Mouse (Mus musculus): Measurements from ENCODE around the gene Ap5s1.

Ap5s1 gene

GRCm38 (mm10) chr2:131188311-131188710 lies 18.6 kb upstream of the Ap5s1 start:
- DNase-seq, result no peak

DNA sequence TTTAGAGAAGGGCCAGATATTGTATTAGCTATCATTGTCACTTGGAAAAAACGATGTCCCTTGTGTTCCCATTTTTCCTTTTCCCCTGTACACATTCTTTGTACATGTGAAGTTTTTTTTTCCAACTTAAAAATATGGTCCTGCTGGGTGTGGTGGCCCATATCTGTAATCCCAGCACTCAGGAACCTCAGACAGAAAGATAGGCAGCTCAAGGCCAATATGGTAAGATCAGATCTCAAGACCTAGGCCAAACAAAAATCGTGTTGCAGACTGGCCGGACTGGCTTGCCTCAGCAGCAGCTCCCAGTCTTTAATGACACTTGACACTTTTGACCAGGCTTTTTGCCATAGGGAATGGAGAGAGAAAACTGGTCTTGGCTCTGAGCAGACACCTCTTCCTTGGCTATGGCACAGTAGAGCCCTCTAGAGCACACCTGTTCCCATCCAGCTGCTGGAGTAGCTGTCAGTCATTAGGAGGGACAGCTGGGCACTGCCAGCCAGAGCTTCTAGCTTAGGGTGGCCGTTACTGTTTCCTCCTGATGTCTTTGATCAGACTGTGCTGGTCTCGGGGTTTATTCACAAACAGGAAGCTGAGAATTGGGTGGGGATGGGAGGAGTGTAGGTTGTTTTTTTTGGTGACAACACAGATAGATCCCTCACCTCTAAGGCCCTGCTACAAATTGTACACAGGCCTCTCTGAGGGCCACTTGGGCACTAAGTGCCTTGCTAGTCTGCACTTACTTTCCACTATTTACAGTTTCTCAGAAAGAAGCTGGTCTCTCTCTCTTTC lies 17.2 kb upstream of the Ap5s1 start:
- no peak for DNase-seq

DNA sequence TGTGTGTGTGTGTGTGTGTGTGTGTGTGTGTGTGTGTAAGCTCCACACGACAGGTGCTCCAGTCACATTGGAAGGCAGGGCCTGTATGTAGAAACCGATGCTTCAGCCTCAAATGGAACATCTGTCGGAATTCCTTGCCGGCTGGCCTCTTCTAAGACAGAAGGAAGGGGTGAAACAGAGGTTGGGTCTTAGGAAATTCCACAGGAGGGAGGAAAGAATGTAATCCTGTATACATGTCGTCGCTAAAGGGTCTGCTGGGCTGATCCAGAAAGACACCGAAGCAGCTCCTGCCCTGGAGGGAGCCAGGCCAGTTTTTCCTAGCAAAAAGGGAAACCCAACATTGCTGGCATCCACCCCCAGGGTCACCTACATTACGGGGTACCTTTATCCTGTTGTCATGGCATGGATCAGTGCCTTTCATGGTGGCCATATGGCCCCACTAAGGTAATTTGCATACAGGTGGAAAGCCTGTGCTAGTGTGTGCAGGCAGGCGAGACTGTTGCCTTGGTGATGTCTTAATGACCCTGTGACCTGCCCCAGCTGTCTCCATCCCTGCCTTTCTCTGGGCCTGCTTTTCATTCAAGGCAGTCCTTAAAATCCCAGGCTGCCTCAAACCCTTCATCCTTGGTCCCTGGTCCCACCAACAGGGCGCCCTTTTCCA lies 16.4 kb upstream of the Ap5s1 start:
- DNase-seq, result no peak

- no peak for DNase-seq
Measured at GRCm38 (mm10) chr2:131191005-131191390, 15.9 kb upstream of the Ap5s1 start.

DNA sequence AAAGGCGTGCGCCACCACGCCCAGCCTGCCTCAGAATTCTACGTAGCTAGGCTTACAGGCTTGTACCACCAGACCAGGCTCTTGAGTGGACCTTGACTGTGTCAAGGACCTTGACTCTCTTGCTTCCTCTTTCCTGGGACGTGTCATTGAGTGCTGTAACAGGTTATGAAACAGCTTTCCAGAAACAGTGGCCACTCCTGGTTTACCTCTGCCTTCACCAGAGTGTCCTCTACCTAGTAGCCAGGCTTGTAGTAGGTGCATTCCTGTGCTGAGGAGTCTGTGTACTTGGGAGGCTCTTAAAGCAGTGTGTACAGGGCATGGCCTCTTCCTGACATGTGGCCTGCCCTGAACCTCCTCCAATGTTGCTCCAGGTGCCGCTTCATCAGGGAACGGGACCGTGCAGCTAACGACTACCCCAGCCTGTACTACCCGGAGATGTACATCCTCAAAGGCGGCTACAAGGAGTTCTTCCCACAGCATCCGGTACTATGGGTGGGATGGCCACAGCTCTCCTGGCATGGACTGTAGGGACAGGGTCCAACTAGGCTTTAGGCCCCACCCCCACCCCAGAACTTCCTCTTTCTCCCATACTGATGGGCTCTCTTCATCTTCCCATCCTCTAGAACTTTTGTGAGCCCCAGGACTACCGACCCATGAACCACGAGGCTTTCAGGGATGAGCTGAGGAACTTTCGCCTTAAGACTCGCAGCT lies 10.1 kb upstream of the Ap5s1 start:
- no peak for DNase-seq

GRCm38 (mm10) chr2:131200710-131201109 lies 6.2 kb upstream of the Ap5s1 start:
- no peak for DNase-seq

DNA sequence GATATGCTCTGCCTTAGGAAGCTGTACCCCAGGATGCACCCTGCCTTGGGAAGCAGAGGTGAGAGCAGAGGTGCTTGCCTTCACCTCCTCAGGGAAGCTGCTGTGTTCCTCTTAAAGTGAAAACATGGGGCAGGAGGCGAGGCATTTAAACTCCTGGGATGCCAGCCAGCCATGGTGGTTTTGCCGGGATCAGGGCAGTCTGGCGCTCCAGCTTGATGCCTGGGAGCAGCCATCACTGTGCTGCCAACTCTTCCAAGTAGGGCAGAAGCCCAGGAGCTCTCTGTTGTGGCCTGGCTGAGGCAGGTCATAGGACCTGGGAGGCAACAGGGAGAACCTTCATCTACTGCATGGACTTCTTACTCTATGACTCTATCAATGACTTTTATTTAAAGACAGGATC lies 5.6 kb upstream of the Ap5s1 start:
- no peak for DNase-seq

DNA sequence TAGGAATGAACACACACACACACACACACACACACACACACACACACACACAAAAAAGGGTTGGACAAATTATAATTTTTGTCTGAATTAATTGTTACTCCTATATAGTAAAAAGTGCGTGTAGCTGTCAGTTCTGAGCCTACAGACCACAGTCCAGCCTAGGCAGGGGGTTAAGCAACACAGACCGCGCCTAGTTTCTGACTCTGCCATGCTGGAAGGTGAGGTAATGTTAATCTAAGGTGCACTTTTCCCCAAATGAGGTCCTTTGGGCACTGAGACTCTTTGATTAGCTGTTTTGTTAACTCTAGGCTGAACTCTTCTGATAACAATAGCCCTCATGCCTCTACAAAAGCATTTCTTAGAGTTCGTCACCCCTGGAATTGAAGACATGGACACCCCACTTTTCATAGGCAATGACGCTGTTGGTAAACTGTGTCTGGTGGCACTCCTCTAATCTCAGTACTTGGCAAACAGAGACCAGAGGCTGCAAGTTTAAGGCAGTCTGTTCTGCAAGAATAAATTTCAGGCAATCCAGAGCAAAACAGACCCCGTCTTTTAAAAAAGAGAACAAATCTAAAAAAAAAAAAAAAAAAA lies 3.0 kb upstream of the Ap5s1 start:
- DNase-seq, result no peak

- DNase-seq, result peak; percentile 66
Measured at GRCm38 (mm10) chr2:131204410-131204981, 2.4 kb upstream of the Ap5s1 start.

- DNase-seq, result no peak
Measured at GRCm38 (mm10) chr2:131205521-131206182, 1.2 kb upstream of the Ap5s1 start.

GRCm38 (mm10) chr2:131208356-131208755 lies 1.5 kb downstream of the Ap5s1 start:
- no peak for DNase-seq

- no peak for DNase-seq
Measured at GRCm38 (mm10) chr2:131209125-131209795, 2.4 kb downstream of the Ap5s1 start.

DNA sequence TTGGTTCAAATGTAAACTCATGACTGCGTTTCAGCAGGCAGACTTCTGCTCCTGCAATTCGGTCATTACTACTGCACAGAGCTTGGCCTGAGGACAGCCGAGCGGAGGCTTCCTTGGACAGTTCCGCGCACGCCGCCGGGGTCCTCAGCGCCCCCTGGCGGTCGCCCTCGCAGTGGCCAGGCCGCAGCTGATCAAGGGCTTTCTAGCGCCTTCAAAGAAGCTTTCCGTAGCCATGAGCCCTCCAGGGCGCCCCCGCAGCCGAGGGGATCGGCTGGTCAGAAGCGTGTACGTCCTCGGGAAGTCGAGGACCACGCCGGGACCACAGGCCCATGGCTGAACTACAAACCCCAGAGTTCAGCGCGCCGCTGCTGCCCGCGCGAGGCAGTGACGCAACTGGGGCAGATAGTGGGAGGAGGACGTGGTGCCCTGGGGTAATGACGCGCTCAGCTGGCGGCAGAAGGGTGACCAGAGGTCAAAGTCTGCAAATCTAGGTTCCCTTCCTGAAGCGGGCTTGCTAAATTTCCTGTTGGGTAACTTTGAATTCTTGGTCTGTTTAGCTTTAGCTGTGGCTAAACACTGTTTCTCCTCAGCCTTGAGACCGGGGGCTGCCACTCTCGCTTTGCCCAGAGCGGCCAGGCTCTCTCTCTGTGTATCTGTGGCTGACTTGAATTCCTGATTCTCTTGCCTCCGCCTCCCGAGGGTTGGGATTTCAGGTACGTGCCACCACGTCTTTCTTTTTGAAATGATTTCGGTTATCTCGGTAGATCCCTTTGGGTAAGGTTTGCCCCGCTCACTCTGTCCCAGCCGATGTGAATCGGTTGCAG lies 3.3 kb downstream of the Ap5s1 start:
- peak; percentile 92 for DNase-seq

DNA sequence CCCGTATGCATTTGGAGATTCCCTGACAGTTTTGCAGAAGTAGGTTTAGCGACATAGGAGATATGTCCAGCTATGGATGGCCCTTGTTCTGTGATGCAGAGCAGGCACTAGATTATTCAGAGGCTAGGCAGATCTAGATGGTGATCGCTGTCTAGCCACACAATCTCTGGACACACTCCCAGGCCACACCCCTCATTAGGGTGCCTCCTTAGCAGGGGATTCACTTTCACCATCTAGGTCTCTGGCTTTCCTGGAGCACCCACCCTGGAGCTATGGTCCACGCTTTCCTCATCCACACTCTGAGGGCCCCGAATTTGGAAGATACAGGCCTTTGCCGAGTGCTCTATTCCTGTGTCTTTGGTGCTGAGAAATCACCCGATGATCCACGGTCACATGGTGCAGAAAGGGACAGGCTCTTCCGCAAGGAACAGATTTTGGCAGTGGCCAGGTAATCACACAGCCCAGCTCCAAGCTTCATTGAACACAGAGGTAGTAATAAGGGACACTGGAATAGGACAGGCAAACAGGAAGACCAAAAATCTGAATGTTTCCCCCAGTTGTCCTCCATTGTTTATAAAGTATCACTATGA lies 4.2 kb downstream of the Ap5s1 start:
- DNase-seq, result no peak

GRCm38 (mm10) chr2:131213773-131214172 lies 6.9 kb downstream of the Ap5s1 start:
- no peak for DNase-seq

GRCm38 (mm10) chr2:131215941-131216858 lies 9.3 kb downstream of the Ap5s1 start:
- DNase-seq, result no peak

GRCm38 (mm10) chr2:131220030-131220429 lies 13.2 kb downstream of the Ap5s1 start:
- no peak for DNase-seq

DNA sequence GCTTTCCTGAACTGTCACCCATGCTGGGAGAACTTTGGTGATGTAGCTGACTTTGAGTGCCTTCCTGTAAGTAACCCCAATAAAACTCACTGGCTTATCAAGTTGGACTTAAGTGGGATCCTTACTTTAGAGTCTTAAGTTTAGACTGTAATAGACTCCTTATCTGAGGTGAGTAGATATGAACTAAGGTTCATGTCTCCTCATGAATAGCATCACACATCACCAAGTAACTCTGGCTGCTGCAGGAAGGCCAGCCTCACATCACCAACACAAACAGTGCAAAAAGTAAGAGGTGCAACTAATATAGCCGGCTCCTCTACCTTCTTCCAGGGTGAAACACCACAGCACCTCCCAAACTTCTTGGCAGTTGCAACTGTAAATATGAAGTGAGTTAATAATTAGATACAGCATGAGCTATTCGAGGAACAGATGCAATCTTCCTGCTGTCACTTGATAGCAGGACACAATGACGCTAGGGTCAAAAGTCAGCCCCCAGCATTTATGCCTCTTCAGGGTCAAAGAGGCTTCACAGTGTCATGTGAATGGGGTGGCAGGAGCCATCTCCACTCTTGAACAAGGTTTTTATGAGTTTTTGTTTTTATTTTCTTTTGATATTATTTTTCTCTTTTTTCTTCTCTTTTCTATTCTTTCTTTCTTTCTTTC lies 15.1 kb downstream of the Ap5s1 start:
- DNase-seq, result no peak

- DNase-seq, result no peak
Measured at GRCm38 (mm10) chr2:131222562-131222961, 15.7 kb downstream of the Ap5s1 start.

Measured in right cerebral cortex, postnatal 4 days (tissue).